Mouse (Mus musculus) intestine, embryonic 14.5 days (tissue): ENCODE measurements around the gene Uri1. TPM values are rescaled to one million over a fixed set of nuclear protein-coding genes. Genes with fewer than 3 reads are reported as not detected.

Experiments used
- ATAC-seq: fragments of 200-750 bp; cut with Nextera tagmentation; replicated peaks from 2 replicates; pipeline ENCODE4 v1.8.0; 2017; ENCODE audit warnings: low read depth, moderate number of reproducible peaks, moderate TSS enrichment, moderate library complexity; ENCODE audit not compliant: low FRiP score, low TSS enrichment
- DNase-seq: peaks from one replicate; pipeline ENCODE4 v3.0.0-alpha.2; 2018; ENCODE audit warnings: low spot score
- H3K27ac ChIP-seq: fragments of 300-500 bp; sonication (generic); 2 replicates; pipeline ENCODE4 v1.5.1; 2014; ENCODE audit warnings: low read depth, mild to moderate bottlenecking, control low read depth
- H3K27me3 ChIP-seq: fragments of 300-500 bp; sonication (generic); replicated peaks from 2 replicates; pipeline ENCODE4 v1.6.1; 2014; ENCODE audit warnings: low read length, control low read depth; ENCODE audit not compliant: control insufficient read depth, insufficient read depth
- H3K36me3 ChIP-seq: fragments of 300-500 bp; sonication (generic); 2 replicates; pipeline ENCODE4 v1.6.1; 2014; ENCODE audit warnings: low read length, control low read depth; ENCODE audit not compliant: control insufficient read depth, insufficient read depth
- H3K4me1 ChIP-seq: fragments of 300-500 bp; sonication (generic); replicated peaks from 2 replicates; pipeline ENCODE4 v1.6.1; 2014; ENCODE audit warnings: low read length, control low read depth, mixed read lengths; ENCODE audit not compliant: control insufficient read depth, insufficient read depth
- H3K4me2 ChIP-seq: fragments of 300-500 bp; sonication (generic); 2 replicates; pipeline ENCODE4 v1.6.1; 2014; ENCODE audit warnings: low read length
- H3K4me3 ChIP-seq: fragments of 300-500 bp; sonication (generic); 2 replicates; pipeline ENCODE4 v1.5.1; 2014; ENCODE audit warnings: low read depth, low read length, control low read depth, mixed read lengths
- H3K9ac ChIP-seq: fragments of 300-500 bp; sonication (generic); 2 replicates; pipeline ENCODE4 v1.6.1; 2014; ENCODE audit warnings: mild to moderate bottlenecking, low read length
- H3K9me3 ChIP-seq: fragments of 300-500 bp; sonication (generic); 2 replicates; pipeline ENCODE4 v1.6.1; 2016; ENCODE audit warnings: low read length, control low read depth; ENCODE audit not compliant: control insufficient read depth
- WGBS: fragments of 180-500 bp; shearing (Covaris S2); extraction: QIAGEN DNeasy Blood & Tissue Kit; methylation state at CpG from one replicate; pipeline ENCODE4 v1.1.7; 2014; 5-methylcytosine and 5-hydroxymethylcytosine counted together
- polyA plus RNA-seq: library from polyadenylated mRNA; unstranded; fragments of >200 nt; fragmentation: Nextera tagmentation; extraction: Ambion mirVana; gene quantifications from 2 replicates; pipeline ENCODE4 v1.2.1, GENCODE M21; 2014

The Uri1 gene
- polyA plus RNA-seq, 1 experiment from 2014 or later, result 51.6 TPM

DNA sequence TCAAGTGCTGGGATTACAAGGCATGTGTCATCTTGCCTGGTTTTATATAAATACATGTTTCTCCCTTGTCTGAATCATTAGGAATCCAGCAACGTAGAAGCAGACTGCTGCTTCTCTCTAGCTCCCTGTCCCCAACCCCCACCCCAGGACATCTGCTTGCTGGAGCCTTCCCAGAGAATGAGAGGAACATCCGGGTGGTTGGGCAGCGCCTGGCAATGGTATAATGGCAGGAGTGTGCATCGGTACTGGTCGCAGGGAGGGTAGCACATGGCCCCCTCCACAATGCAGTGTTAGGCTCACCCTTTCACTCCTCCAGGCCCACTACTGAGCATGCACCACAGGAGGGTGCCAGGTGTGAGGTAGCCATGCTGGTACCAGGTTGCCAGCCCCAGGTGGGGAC lies 93.6 kb downstream of the Uri1 start:
- no peak for ATAC-seq
- WGBS, result 34% methylated on average over 5 of the region's 5 CpGs
- peaks cover 20% of the 10 kb centered on the region for H3K4me1 ChIP-seq
- H3K9ac ChIP-seq, result no peak overlapping the region
- DNase-seq, result no peak
- H3K4me2 ChIP-seq, result no peak overlapping the region
- H3K27ac ChIP-seq, result no peak overlapping the region
- no peaks in the 10 kb centered on the region for H3K27me3 ChIP-seq
- no peaks in the 10 kb centered on the region for H3K36me3 ChIP-seq
- H3K4me3 ChIP-seq, result no peak overlapping the region
- no peaks in the 10 kb centered on the region for H3K9me3 ChIP-seq

DNA sequence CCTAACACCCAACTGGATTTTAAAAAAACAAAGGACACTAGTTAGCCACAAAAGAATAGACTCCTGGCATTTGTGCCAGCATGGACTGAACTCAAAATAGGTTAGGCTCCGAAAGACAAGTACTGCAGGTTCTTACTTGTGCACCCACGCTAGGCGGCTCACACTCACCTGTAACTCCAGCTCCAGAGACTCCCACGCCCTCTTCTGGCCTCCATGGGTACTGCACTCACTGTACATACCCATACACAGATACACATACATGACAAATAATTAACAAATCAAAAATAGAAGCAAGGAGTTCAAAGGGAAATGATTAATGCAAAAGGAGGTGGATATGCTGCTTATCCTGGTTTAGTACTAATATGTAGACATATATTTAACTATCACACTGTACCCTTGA lies 100.4 kb downstream of the Uri1 start:
- no peak overlapping the region for H3K4me3 ChIP-seq
- H3K4me1 ChIP-seq, result no peaks in the 10 kb centered on the region
- H3K27me3 ChIP-seq, result no peaks in the 10 kb centered on the region
- H3K27ac ChIP-seq, result no peak overlapping the region
- WGBS, result 80% methylated on average over 4 of the region's 4 CpGs
- no peaks in the 10 kb centered on the region for H3K36me3 ChIP-seq
- no peak for ATAC-seq
- H3K9ac ChIP-seq, result no peak overlapping the region
- H3K9me3 ChIP-seq, result no peaks in the 10 kb centered on the region
- no peak for DNase-seq
- H3K4me2 ChIP-seq, result no peak overlapping the region

DNA sequence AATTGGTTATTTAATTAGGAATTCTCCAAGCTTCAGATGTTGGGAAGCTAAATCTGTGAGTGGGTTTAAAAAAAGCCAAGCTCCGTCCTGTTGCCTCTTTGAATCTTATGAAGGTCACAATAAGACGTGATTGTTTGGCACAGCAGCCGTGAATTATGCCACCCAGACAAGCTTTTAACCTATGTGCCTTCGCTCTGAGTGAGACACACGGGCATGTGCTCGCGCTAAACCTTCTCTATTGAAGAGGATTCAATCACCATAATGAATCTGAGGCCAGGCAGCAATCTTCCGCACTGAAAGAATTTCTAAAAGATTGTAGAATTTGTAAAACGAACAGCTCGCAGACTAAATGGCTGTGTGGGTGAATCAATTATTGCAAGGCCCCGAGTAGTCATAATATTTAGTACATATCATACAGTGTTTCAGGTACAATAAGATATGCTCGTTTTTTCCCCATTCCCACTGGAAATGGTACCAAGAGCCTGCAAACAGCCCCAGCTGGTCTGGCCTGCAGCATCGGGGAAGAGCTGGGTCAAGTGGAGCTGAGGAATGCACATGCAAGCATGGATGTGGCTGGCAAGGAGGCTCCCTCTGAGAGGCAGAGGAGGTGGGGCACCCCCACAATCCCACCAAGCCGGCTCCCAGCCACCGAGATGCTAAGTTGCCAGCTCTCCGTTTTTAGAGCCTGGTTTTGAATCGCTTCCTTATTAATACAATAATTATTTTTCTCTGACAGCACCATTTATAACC lies 101.5 kb downstream of the Uri1 start:
- Histone ChIP-seq H3K36me3 (no peaks in the 10 kb centered on the region), H3K27ac (no peak overlapping the region), H3K4me3 (no peak overlapping the region), H3K9ac (no peak overlapping the region), H3K9me3 (no peaks in the 10 kb centered on the region), H3K4me1 (no peaks in the 10 kb centered on the region), H3K27me3 (no peaks in the 10 kb centered on the region), H3K4me2 (no peak overlapping the region)
- no peak for ATAC-seq
- no peak for DNase-seq
- 69% methylated on average over 17 of the region's 17 CpGs for WGBS

DNA sequence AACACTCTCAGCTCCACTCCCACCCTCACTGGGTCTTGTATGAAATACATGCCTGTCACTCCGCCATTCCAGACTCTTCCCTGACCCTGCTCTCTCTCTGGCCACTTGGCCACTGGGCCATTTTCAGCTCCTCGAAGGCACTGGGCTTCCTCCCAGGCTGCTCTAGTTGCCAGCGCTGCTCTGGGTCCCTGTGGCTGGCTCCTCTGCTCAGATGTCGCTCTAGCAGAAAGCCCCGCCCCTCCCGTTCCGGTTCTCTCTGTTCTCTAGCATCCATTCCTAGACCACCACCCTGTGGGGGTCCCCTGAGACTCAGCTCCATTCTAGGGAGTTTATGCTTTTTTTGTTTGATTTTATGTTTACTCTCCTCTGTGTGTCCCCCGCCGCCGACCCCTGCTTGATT lies 104.4 kb downstream of the Uri1 start:
- Histone ChIP-seq H3K4me2 (no peak overlapping the region), H3K9me3 (no peaks in the 10 kb centered on the region), H3K36me3 (no peaks in the 10 kb centered on the region), H3K27ac (no peak overlapping the region), H3K9ac (no peak overlapping the region), H3K27me3 (no peaks in the 10 kb centered on the region), H3K4me3 (no peak overlapping the region), H3K4me1 (no peaks in the 10 kb centered on the region)
- ATAC-seq (no peak), DNase-seq (no peak)
- WGBS, result 45% methylated on average over 10 of the region's 10 CpGs

DNA sequence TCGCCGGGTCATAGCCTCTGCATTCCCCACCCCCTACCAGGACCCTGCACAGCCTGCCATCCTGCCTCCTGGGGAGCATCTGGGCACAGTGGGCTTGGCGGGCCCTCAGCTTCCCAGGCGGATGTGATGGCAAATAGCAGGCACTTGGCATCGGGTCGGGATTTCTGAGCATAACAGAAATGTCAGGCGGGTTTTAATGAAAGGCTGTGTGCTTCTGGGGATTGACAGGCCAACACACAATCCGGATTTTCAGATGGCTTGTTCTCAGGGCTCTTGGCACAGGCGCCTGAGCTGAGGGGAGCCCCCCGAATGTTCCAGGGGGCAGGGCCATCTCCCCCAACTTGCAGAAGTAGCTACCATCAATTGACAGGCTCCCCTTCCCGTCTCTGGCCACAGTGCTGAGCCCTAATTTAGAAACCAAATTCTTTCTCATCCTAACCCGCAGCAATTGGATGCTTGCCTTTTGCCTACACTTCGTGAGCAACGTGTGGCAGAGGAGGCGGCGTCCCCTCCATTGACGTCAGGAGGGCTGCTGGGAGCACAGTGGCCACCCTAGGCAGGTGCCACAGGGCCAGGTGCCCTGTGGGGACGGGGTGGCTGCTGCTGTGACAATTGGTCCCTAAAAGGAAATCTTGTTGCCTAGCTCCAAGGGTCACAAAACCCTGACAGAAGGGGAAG lies 106.5 kb downstream of the Uri1 start:
- Histone ChIP-seq H3K36me3 (no peaks in the 10 kb centered on the region), H3K4me3 (no peak overlapping the region), H3K27me3 (no peaks in the 10 kb centered on the region), H3K9ac (no peak overlapping the region), H3K9me3 (no peaks in the 10 kb centered on the region), H3K4me1 (no peaks in the 10 kb centered on the region), H3K4me2 (no peak overlapping the region), H3K27ac (no peak overlapping the region)
- no peak for DNase-seq
- ATAC-seq, result no peak
- WGBS, result 64% methylated on average over 18 of the region's 18 CpGs

DNA sequence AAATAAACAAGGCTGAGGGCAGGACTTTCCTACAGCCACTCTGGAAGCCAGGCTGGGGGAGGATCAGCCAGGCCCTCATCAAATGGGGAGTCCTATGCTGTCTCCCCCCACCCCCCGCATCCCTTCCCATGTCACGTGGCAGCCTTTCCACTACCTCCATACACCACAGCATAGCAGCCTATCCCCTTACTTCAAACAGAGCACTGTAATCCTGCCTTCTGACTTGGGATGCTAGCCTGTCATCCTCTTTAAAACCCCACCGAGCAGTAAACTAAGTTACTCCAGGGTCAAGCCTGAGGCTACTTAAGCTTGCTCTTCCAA lies 111.6 kb downstream of the Uri1 start:
- Histone ChIP-seq H3K36me3 (no peaks in the 10 kb centered on the region), H3K4me3 (no peak overlapping the region), H3K9me3 (no peaks in the 10 kb centered on the region), H3K9ac (no peak overlapping the region), H3K4me2 (no peak overlapping the region), H3K27ac (0 out of 2 replicates have a peak overlapping the region, but pooled peaks have one; percentile 22), H3K27me3 (no peaks in the 10 kb centered on the region), H3K4me1 (peaks cover 9% of the 10 kb centered on the region)
- ATAC-seq (no peak), DNase-seq (no peak)
- 25% methylated on average over 3 of the region's 3 CpGs for WGBS

DNA sequence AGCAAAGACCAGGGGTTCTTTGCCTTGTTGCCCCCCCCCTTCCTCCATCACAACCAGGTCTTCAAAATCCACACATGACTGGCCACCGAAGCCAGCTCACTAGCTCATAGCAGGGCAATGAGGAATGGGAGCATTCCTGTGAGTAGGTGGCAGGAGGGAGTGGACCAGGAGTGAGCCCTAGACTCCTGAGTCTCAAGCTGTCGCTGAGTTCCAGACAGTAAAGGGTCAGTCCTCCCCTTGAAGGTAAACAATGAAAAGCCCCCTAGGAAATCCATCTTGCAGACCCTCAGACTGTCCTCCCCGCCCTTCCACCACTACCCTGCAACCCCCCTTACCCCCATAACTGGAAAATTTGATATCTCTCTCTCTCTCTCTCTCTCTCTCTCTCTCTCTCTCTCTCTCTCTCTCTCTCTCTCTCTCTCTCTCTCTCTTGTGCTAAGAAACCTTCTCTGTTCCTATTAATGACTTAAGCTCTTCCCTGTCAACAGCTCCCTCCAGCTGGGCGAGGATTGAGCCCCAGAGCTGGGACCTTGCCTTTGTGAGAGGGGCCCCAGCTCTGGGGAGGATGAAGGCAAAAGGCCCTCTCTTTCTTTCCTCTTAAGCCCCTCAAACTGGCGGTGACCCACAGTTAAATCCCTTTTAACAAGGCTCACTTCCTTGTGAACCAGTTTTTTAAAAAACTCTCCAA lies 112.1 kb downstream of the Uri1 start:
- H3K4me1 ChIP-seq, result peaks cover 9% of the 10 kb centered on the region
- H3K4me2 ChIP-seq, result no peak overlapping the region
- 32% methylated on average over 5 of the region's 5 CpGs for WGBS
- 0 out of 2 replicates have a peak overlapping the region, but pooled peaks have one; percentile 22 for H3K27ac ChIP-seq
- no peaks in the 10 kb centered on the region for H3K9me3 ChIP-seq
- H3K4me3 ChIP-seq, result no peak overlapping the region
- H3K36me3 ChIP-seq, result no peaks in the 10 kb centered on the region
- no peaks in the 10 kb centered on the region for H3K27me3 ChIP-seq
- ATAC-seq (no peak), DNase-seq (no peak)
- no peak overlapping the region for H3K9ac ChIP-seq

DNA sequence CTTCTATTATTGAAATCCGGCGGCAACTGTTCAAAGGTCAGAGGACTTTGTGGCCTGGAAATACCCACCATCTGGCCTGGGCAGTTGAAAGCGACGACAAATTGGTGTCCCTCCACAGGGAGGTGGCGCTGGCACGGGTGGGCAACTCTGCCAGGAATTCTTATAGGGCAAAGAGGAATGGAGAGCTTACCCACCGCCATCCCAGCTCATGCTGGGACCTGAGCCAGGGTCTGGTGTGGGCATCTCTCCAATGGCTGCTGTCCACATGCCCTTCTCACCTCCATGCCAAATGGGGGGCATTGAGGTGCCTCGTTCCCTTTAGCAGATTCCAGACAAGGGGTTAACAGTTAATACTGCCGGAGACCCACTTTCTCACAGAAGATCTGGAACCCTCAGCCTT lies 113.2 kb downstream of the Uri1 start:
- no peak for ATAC-seq

More for the DNA sequence above, 113.2 kb downstream of the Uri1 start:
- H3K27ac ChIP-seq, result no peak overlapping the region
- WGBS, result 87% methylated on average over 9 of the region's 9 CpGs
- no peak overlapping the region for H3K4me3 ChIP-seq
- no peaks in the 10 kb centered on the region for H3K36me3 ChIP-seq
- no peaks in the 10 kb centered on the region for H3K27me3 ChIP-seq
- H3K9ac ChIP-seq, result no peak overlapping the region
- H3K9me3 ChIP-seq, result no peaks in the 10 kb centered on the region
- H3K4me1 ChIP-seq, result peaks cover 9% of the 10 kb centered on the region
- no peak for DNase-seq
- no peak overlapping the region for H3K4me2 ChIP-seq
